Mouse (Mus musculus) neural tube, embryonic 15.5 days (tissue): Measurements from ENCODE around the gene Olfm2. TPM values are rescaled to one million over a fixed set of nuclear protein-coding genes. Genes with fewer than 3 reads are reported as not detected.
"Not testable (repeated sequence)": the region's sequence is repeated elsewhere in the genome, so short reads cannot be mapped to it uniquely, and the experiment has no call there.

Experiments used
- ATAC-seq: fragments of 200-750 bp; cut with Nextera tagmentation; 2 replicates; pipeline ENCODE4 v1.8.0; 2017; ENCODE audit warnings: mild to moderate bottlenecking, moderate TSS enrichment, moderate library complexity; ENCODE audit not compliant: low FRiP score
- H3K27ac ChIP-seq: fragments of 300-500 bp; sonication (generic); replicated peaks from 2 replicates; pipeline ENCODE4 v1.5.1; 2015; ENCODE audit warnings: mild to moderate bottlenecking, inconsistent platforms
- H3K27me3 ChIP-seq: fragments of 300-500 bp; sonication (generic); replicated peaks from 2 replicates; pipeline ENCODE4 v1.6.1; 2015; ENCODE audit warnings: inconsistent platforms
- H3K36me3 ChIP-seq: fragments of 300-500 bp; sonication (generic); 2 replicates; pipeline ENCODE4 v1.6.1; 2015; ENCODE audit warnings: inconsistent platforms
- H3K4me1 ChIP-seq: fragments of 300-500 bp; sonication (generic); 2 replicates; pipeline ENCODE4 v1.6.1; 2015; ENCODE audit warnings: inconsistent platforms
- H3K4me2 ChIP-seq: fragments of 300-500 bp; sonication (generic); 2 replicates; pipeline ENCODE4 v1.6.1; 2015; ENCODE audit warnings: inconsistent platforms, mild to moderate bottlenecking, moderate library complexity
- H3K4me3 ChIP-seq: fragments of 300-500 bp; sonication (generic); replicated peaks from 2 replicates; pipeline ENCODE4 v1.5.1; 2015; ENCODE audit warnings: mild to moderate bottlenecking, inconsistent platforms
- H3K9ac ChIP-seq: fragments of 300-500 bp; sonication (generic); replicated peaks from 2 replicates; pipeline ENCODE4 v1.6.1; 2015; ENCODE audit warnings: mild to moderate bottlenecking, inconsistent platforms
- H3K9me3 ChIP-seq: fragments of 300-500 bp; sonication (generic); replicated peaks from 2 replicates; pipeline ENCODE4 v1.6.1; 2016; ENCODE audit warnings: inconsistent platforms
- WGBS: fragments of 180-500 bp; shearing (Covaris S2); methylation state at CpG from one replicate; pipeline ENCODE4 v1.1.7; 2015; ENCODE audit warnings: mixed read lengths; 5-methylcytosine and 5-hydroxymethylcytosine counted together
- polyA plus RNA-seq: library from polyadenylated mRNA; unstranded; fragments of >200 nt; fragmentation: Nextera tagmentation; extraction: Ambion mirVana; gene quantifications from 2 replicates; pipeline ENCODE4 v1.2.1, GENCODE M21; 2015

Olfm2 gene
- polyA plus RNA-seq, 1 experiment from 2014 or later: 224 TPM

DNA sequence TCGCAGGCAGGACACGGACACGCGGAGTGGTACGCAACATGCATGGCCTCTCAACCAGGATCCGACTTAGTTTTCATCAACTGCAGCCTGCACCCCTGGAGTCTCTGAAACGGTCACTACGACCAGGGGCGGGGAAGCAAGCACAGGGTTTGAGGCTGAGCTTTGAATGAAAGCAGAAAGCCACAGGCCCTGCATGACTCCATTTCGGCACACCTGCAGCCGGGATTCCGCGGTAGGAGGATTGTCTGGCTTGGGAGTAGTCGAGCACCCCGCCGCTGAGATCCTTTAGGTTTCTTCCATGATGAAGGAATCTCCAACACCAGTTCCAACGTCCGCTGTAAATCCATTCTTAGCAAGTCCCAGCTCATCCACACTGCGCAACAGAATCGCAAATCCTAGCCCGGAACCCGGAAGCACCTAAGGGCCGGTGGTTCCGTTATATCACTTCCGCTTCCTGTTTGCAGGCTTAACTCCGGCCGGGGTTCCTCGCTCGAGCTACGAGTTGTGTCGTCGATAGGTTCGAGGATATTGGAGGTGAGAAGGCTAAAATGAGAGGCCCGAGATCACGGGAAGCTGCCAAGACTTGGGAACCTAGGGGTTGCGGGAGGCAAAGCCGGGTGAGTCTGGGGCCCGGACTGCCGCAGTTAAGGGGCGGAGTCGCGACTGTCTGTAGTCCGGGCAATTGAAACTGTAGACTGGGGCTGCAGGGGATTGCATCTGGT is 101.6 kb downstream of the Olfm2 start, which contains the start of gene Fbxl12:
TSS of gene Fbxl12 (minus strand) at position 408 of the 722 bp plus-strand sequence.
- H3K27me3 ChIP-seq: no peaks in the 10 kb centered on the region
- peak within 1 kb of the TSS; percentile 81 for H3K9ac ChIP-seq
- H3K4me2 ChIP-seq: peak within 1 kb of the TSS; percentile 98
- H3K4me1 ChIP-seq: peaks cover 49% of the 10 kb centered on the region
- H3K27ac ChIP-seq: peak within 1 kb of the TSS; percentile 94
- 0 out of 2 replicates have a peak, but pooled peaks have one; percentile 25 for ATAC-seq
- H3K4me3 ChIP-seq: peak within 1 kb of the TSS; percentile 90
- WGBS: under 1% methylated on average over 43 of the region's 43 CpGs
- no peaks in the 10 kb centered on the region for H3K9me3 ChIP-seq
- H3K36me3 ChIP-seq: peaks cover 25% of the 10 kb centered on the region

DNA sequence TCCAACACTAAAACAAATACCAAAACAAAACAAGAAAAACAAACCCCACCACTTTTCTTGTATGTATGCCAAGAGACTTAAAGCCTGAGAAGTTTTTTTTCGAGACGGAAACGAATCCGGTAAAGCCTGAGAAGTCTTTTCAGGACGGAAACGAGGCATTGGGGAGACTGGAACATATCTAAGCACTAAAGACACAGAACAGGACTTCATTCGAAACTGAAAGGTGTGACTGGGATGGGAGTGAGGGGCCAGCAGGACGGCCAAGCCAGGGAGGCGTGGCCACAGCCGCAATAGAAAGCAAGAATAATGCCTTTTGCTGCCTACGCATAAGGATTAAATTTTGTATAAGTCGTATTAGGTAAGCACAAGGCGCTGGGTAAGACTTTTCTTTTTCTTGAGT is 102.4 kb downstream of the Olfm2 start:
- peaks cover 24% of the 10 kb centered on the region for H3K36me3 ChIP-seq
- H3K27me3 ChIP-seq: no peaks in the 10 kb centered on the region
- H3K27ac ChIP-seq: peak overlapping the region; percentile 94
- 9% methylated on average over 13 of the region's 13 CpGs for WGBS
- peaks cover 49% of the 10 kb centered on the region for H3K4me1 ChIP-seq
- peak overlapping the region; percentile 81 for H3K9ac ChIP-seq
- ATAC-seq: no peak
- peak overlapping the region; percentile 90 for H3K4me3 ChIP-seq
- H3K4me2 ChIP-seq: peak overlapping the region; percentile 98
- no peaks in the 10 kb centered on the region for H3K9me3 ChIP-seq

GRCm38 (mm10) chr9:20642896-20643466 is 103.2 kb downstream of the Olfm2 start:
- peak; percentile 84 for ATAC-seq
- Histone ChIP-seq H3K9me3 (no peaks in the 10 kb centered on the region), H3K4me1 (peaks cover 53% of the 10 kb centered on the region), H3K4me3 (peak overlapping the region; percentile 90), H3K9ac (peak overlapping the region; percentile 81), H3K4me2 (peak overlapping the region; percentile 98), H3K36me3 (peaks cover 30% of the 10 kb centered on the region), H3K27ac (peak overlapping the region; percentile 94), H3K27me3 (no peaks in the 10 kb centered on the region)
- WGBS: 0% methylated on average over 30 of the region's 30 CpGs

- ATAC-seq: peak; percentile 91
- H3K4me1 ChIP-seq: peaks cover 53% of the 10 kb centered on the region
- peak within 1 kb of the TSS; percentile 81 for H3K9ac ChIP-seq
- WGBS: under 1% methylated on average over 51 of the region's 51 CpGs
- H3K36me3 ChIP-seq: peaks cover 28% of the 10 kb centered on the region
- peak within 1 kb of the TSS; percentile 94 for H3K27ac ChIP-seq
- peak within 1 kb of the TSS; percentile 90 for H3K4me3 ChIP-seq
- H3K9me3 ChIP-seq: no peaks in the 10 kb centered on the region
- H3K4me2 ChIP-seq: peak within 1 kb of the TSS; percentile 98
- no peaks in the 10 kb centered on the region for H3K27me3 ChIP-seq
These were observed 103.9 kb downstream of the Olfm2 start, which contains the start of gene Ubl5 for GRCm38 (mm10) chr9:20642101-20642895. TSS of gene Ubl5 (plus strand) at chr9:20642878.

- 28% methylated on average over 6 of the region's 6 CpGs for WGBS
- H3K4me2 ChIP-seq: peak overlapping the region; percentile 98
- H3K9me3 ChIP-seq: no peaks in the 10 kb centered on the region
- ATAC-seq: no peak
- H3K36me3 ChIP-seq: peaks cover 27% of the 10 kb centered on the region
- no peaks in the 10 kb centered on the region for H3K27me3 ChIP-seq
- peak overlapping the region; percentile 94 for H3K27ac ChIP-seq
- peaks cover 49% of the 10 kb centered on the region for H3K4me1 ChIP-seq
- peak overlapping the region; percentile 90 for H3K4me3 ChIP-seq
- peak overlapping the region; percentile 81 for H3K9ac ChIP-seq
These were observed 104.6 kb downstream of the Olfm2 start for GRCm38 (mm10) chr9:20641501-20641900.

GRCm38 (mm10) chr9:20639486-20639885 is 106.7 kb downstream of the Olfm2 start:
- Histone ChIP-seq H3K36me3 (peaks cover 26% of the 10 kb centered on the region), H3K9me3 (no peaks in the 10 kb centered on the region), H3K4me1 (peaks cover 34% of the 10 kb centered on the region), H3K27me3 (no peaks in the 10 kb centered on the region), H3K27ac (no peak overlapping the region), H3K4me2 (no peak overlapping the region), H3K9ac (no peak overlapping the region), H3K4me3 (no peak overlapping the region)
- no peak for ATAC-seq
- 92% methylated on average over 4 of the region's 4 CpGs for WGBS

DNA sequence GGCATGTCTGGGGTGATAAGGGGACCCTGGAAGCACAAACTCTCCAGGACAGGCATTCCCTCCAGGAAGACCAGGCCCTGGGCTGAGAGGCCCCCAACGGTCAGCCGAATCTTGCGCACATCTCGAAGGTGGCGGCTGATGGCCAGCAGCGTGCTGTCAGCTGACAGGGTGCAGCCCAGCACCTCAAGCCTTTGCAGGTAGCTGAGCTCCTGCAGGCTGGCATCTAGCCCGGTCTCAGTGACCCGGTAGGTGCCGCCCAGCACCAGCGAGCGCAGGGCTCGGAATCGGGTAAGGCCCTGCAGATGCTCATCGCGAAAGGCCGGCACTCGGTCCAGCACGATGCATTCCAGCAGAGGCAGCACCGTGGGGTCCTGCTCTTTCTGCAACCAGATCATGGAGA is 107.6 kb downstream of the Olfm2 start:
- Histone ChIP-seq H3K4me3 (no peak overlapping the region), H3K27me3 (no peaks in the 10 kb centered on the region), H3K9ac (no peak overlapping the region), H3K27ac (no peak overlapping the region), H3K36me3 (peaks cover 26% of the 10 kb centered on the region), H3K4me1 (peaks cover 30% of the 10 kb centered on the region), H3K4me2 (no peak overlapping the region), H3K9me3 (no peaks in the 10 kb centered on the region)
- no peak for ATAC-seq
- WGBS: 97% methylated on average over 19 of the region's 19 CpGs

- peaks cover 23% of the 10 kb centered on the region for H3K4me1 ChIP-seq
- 92% methylated on average over 2 of the region's 2 CpGs for WGBS
- H3K27me3 ChIP-seq: no peaks in the 10 kb centered on the region
- no peak overlapping the region for H3K4me3 ChIP-seq
- ATAC-seq: no peak
- H3K4me2 ChIP-seq: no peak overlapping the region
- no peaks in the 10 kb centered on the region for H3K9me3 ChIP-seq
- H3K9ac ChIP-seq: no peak overlapping the region
- peaks cover 26% of the 10 kb centered on the region for H3K36me3 ChIP-seq
- no peak overlapping the region for H3K27ac ChIP-seq
These were observed 109.4 kb downstream of the Olfm2 start for GRCm38 (mm10) chr9:20636790-20637189.

- Histone ChIP-seq H3K27ac (no peak overlapping the region), H3K9ac (no peak overlapping the region), H3K4me3 (no peak overlapping the region), H3K4me2 (no peak overlapping the region), H3K9me3 (no peaks in the 10 kb centered on the region), H3K36me3 (peaks cover 26% of the 10 kb centered on the region), H3K4me1 (peaks cover 18% of the 10 kb centered on the region), H3K27me3 (no peaks in the 10 kb centered on the region)
- WGBS: 74% methylated on average over 3 of the region's 3 CpGs
- no peak for ATAC-seq
These were observed 109.9 kb downstream of the Olfm2 start for GRCm38 (mm10) chr9:20636256-20636655.

- H3K27ac ChIP-seq, H3K4me3 ChIP-seq, H3K4me2 ChIP-seq, H3K27me3 ChIP-seq, H3K9me3 ChIP-seq, ATAC-seq, H3K9ac ChIP-seq: not testable (repeated sequence)
- Histone ChIP-seq H3K4me1 (peaks cover 12% of the 10 kb centered on the region), H3K36me3 (peaks cover 26% of the 10 kb centered on the region)
- WGBS: 93% methylated on average over 8 of the region's 8 CpGs
These were observed 110.5 kb downstream of the Olfm2 start for GRCm38 (mm10) chr9:20635676-20636075.

DNA sequence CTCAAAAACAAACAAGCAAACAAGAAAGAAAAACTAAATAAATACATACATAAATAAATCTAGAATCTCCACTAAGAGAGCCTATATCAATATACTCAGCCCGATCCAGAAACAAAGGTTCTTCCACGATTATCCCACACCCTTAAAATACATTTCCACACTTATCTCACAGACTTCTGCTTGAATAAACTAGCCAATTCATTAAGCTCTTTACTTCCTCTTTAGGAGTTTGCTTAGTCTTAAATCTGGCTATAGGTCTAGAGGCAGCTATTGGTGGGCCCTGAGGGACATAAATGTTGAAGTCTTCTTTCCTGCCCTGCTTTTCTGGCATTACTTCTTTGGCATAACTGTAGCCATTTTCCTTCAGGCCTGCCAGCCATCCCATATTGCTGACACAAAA is 114.8 kb downstream of the Olfm2 start:
- no peaks in the 10 kb centered on the region for H3K4me1 ChIP-seq
- H3K9me3 ChIP-seq: no peaks in the 10 kb centered on the region
- H3K4me3 ChIP-seq: no peak overlapping the region
- WGBS: 96% methylated on average over 2 of the region's 2 CpGs
- no peak overlapping the region for H3K9ac ChIP-seq
- ATAC-seq: no peak
- H3K36me3 ChIP-seq: peaks cover 7% of the 10 kb centered on the region; the same call in 1 of the 2 replicates
- no peak overlapping the region for H3K4me2 ChIP-seq
- no peaks in the 10 kb centered on the region for H3K27me3 ChIP-seq
- H3K27ac ChIP-seq: no peak overlapping the region
